Mouse (Mus musculus): ENCODE measurements at regions not wholly inside any gene's neighbourhood (a gene's known extent, or its start where the extent isn't known, plus 50 kb on each side); places are given as distances from the start of the nearest gene placed in this dataset.

GRCm38 (mm10) chr3:78676806-78677205 is 609.5 kb downstream of the Rapgef2 start:
- no peak overlapping the region for H3K4me3 ChIP-seq (ENCODE audit: insufficient read depth, low read length)
- H3K4me1 ChIP-seq (ENCODE audit: control insufficient read depth, insufficient read depth, low read length) = no peaks in the 10 kb centered on the region
- no peak overlapping the region for H3K27ac ChIP-seq (ENCODE audit: insufficient read depth, low read length)
- TF ChIP-seq CTCF (IDR thresholded peaks at IDR 0.05; ENCODE audit: borderline replicate concordance, insufficient read depth, low read length) (no peak), POLR2A (IDR thresholded peaks at IDR 0.05; ENCODE audit: low read depth, low read length) (no peak)

- no peak overlapping the region for H3K27ac ChIP-seq (ENCODE audit: insufficient read depth, low read length)
- no peak overlapping the region for H3K4me3 ChIP-seq (ENCODE audit: insufficient read depth, low read length)
- TF ChIP-seq POLR2A (IDR thresholded peaks at IDR 0.05; ENCODE audit: low read depth, low read length) (no peak), CTCF (IDR thresholded peaks at IDR 0.05; ENCODE audit: borderline replicate concordance, insufficient read depth, low read length) (no peak)
- no peaks in the 10 kb centered on the region for H3K4me1 ChIP-seq (ENCODE audit: control insufficient read depth, insufficient read depth, low read length)
Measured at GRCm38 (mm10) chr3:78674529-78675187, 611.7 kb downstream of the Rapgef2 start.

- no peak for TF ChIP-seq POLR2A (IDR thresholded peaks at IDR 0.05; ENCODE audit: low read depth, low read length)
- no peak for TF ChIP-seq CTCF (IDR thresholded peaks at IDR 0.05; ENCODE audit: borderline replicate concordance, insufficient read depth, low read length)
- no peak overlapping the region for H3K27ac ChIP-seq (ENCODE audit: insufficient read depth, low read length)
- no peak overlapping the region for H3K4me3 ChIP-seq (ENCODE audit: insufficient read depth, low read length)
- H3K4me1 ChIP-seq (ENCODE audit: control insufficient read depth, insufficient read depth, low read length) = no peaks in the 10 kb centered on the region
Measured at GRCm38 (mm10) chr3:78668050-78668449, 618.3 kb downstream of the Rapgef2 start.

- H3K4me1 ChIP-seq (ENCODE audit: control insufficient read depth, insufficient read depth, low read length) = no peaks in the 10 kb centered on the region
- no peak overlapping the region for H3K27ac ChIP-seq (ENCODE audit: insufficient read depth, low read length)
- no peak overlapping the region for H3K4me3 ChIP-seq (ENCODE audit: insufficient read depth, low read length)
- TF ChIP-seq CTCF (IDR thresholded peaks at IDR 0.05; ENCODE audit: borderline replicate concordance, insufficient read depth, low read length) (no peak), POLR2A (IDR thresholded peaks at IDR 0.05; ENCODE audit: low read depth, low read length) (no peak)
Measured at GRCm38 (mm10) chr3:78667374-78668023, 618.8 kb downstream of the Rapgef2 start.

- Histone ChIP-seq H3K27ac (ENCODE audit: insufficient read depth, low read length) (no peak overlapping the region), H3K4me3 (ENCODE audit: insufficient read depth, low read length) (no peak overlapping the region), H3K4me1 (ENCODE audit: control insufficient read depth, insufficient read depth, low read length) (no peaks in the 10 kb centered on the region)
- TF ChIP-seq POLR2A (IDR thresholded peaks at IDR 0.05; ENCODE audit: low read depth, low read length) (no peak), CTCF (IDR thresholded peaks at IDR 0.05; ENCODE audit: borderline replicate concordance, insufficient read depth, low read length) (no peak)
Measured at GRCm38 (mm10) chr3:78648115-78648514, 638.2 kb downstream of the Rapgef2 start.

GRCm38 (mm10) chr3:78635386-78635785 is 650.9 kb downstream of the Rapgef2 start:
- TF ChIP-seq CTCF (IDR thresholded peaks at IDR 0.05; ENCODE audit: borderline replicate concordance, insufficient read depth, low read length) (no peak), POLR2A (IDR thresholded peaks at IDR 0.05; ENCODE audit: low read depth, low read length) (no peak)
- H3K4me1 ChIP-seq (ENCODE audit: control insufficient read depth, insufficient read depth, low read length) = no peaks in the 10 kb centered on the region
- no peak overlapping the region for H3K4me3 ChIP-seq (ENCODE audit: insufficient read depth, low read length)
- no peak overlapping the region for H3K27ac ChIP-seq (ENCODE audit: insufficient read depth, low read length)

GRCm38 (mm10) chr3:78618900-78619299 is 667.4 kb downstream of the Rapgef2 start:
- no peak for TF ChIP-seq POLR2A (IDR thresholded peaks at IDR 0.05; ENCODE audit: low read depth, low read length)
- no peak for TF ChIP-seq CTCF (IDR thresholded peaks at IDR 0.05; ENCODE audit: borderline replicate concordance, insufficient read depth, low read length)
- H3K27ac ChIP-seq (ENCODE audit: insufficient read depth, low read length) = no peak overlapping the region
- H3K4me1 ChIP-seq (ENCODE audit: control insufficient read depth, insufficient read depth, low read length) = no peaks in the 10 kb centered on the region
- no peak overlapping the region for H3K4me3 ChIP-seq (ENCODE audit: insufficient read depth, low read length)

- Histone ChIP-seq H3K4me1 (ENCODE audit: control insufficient read depth, insufficient read depth, low read length) (no peaks in the 10 kb centered on the region), H3K27ac (ENCODE audit: insufficient read depth, low read length) (no peak overlapping the region), H3K4me3 (ENCODE audit: insufficient read depth, low read length) (no peak overlapping the region)
- TF ChIP-seq CTCF (IDR thresholded peaks at IDR 0.05; ENCODE audit: borderline replicate concordance, insufficient read depth, low read length) (no peak), POLR2A (IDR thresholded peaks at IDR 0.05; ENCODE audit: low read depth, low read length) (no peak)
Measured at GRCm38 (mm10) chr3:78594718-78595236, 691.5 kb downstream of the Rapgef2 start.

- TF ChIP-seq CTCF (IDR thresholded peaks at IDR 0.05; ENCODE audit: borderline replicate concordance, insufficient read depth, low read length) = no peak
- TF ChIP-seq POLR2A (IDR thresholded peaks at IDR 0.05; ENCODE audit: low read depth, low read length) = no peak
- no peak overlapping the region for H3K27ac ChIP-seq (ENCODE audit: insufficient read depth, low read length)
- H3K4me3 ChIP-seq (ENCODE audit: insufficient read depth, low read length) = no peak overlapping the region
- H3K4me1 ChIP-seq (ENCODE audit: control insufficient read depth, insufficient read depth, low read length) = no peaks in the 10 kb centered on the region
Measured at GRCm38 (mm10) chr3:78594305-78594704, 692.0 kb downstream of the Rapgef2 start.

GRCm38 (mm10) chr3:78586639-78587038 is 699.7 kb downstream of the Rapgef2 start:
- Histone ChIP-seq H3K27ac (ENCODE audit: insufficient read depth, low read length) (no peak overlapping the region), H3K4me1 (ENCODE audit: control insufficient read depth, insufficient read depth, low read length) (no peaks in the 10 kb centered on the region), H3K4me3 (ENCODE audit: insufficient read depth, low read length) (no peak overlapping the region)
- TF ChIP-seq CTCF (IDR thresholded peaks at IDR 0.05; ENCODE audit: borderline replicate concordance, insufficient read depth, low read length) (no peak), POLR2A (IDR thresholded peaks at IDR 0.05; ENCODE audit: low read depth, low read length) (no peak)

All from embryonic fibroblast, embryonic 13.5 days (primary cell).